Mouse (Mus musculus) kidney, adult 2 months (tissue): ENCODE measurements around the gene Uvrag.

Experiments
- CTCF ChIP-seq: fragments of 200-500 bp; conservative IDR thresholded peaks from 2 replicates; pipeline ENCODE4 v1.5.1; 2011; ENCODE audit warnings: low read depth, mild to moderate bottlenecking, control low read depth, low read length, moderate library complexity, mixed read lengths; ENCODE audit not compliant: insufficient read depth, insufficient read length
- POLR2A ChIP-seq: fragments of 200-500 bp; IDR thresholded peaks from one replicate; pipeline ENCODE4 v1.6.1; 2011; ENCODE audit warnings: low read depth, low read length, control low read depth

- no peak for TF ChIP-seq CTCF
- TF ChIP-seq POLR2A: no peak
Observed at GRCm38 (mm10) chr7:98910712-98911111, 230.2 kb downstream of the Uvrag start.
